Mouse (Mus musculus): ENCODE results near the gene Hist2h2be.
A peak's percentile ranks its signal among the peaks of the same experiment; 100 is the strongest.

GRCm38 (mm10) chr3:96209242-96209641, 11.7 kb upstream of the Hist2h2be start:
- no peak for TF ChIP-seq EP300 (IDR thresholded peaks at IDR 0.05)
- peak; percentile 55 for TF ChIP-seq CTCF (IDR thresholded peaks at IDR 0.05)
